Mouse (Mus musculus) limb, embryonic 12.5 days (tissue): Measurements from ENCODE around the gene Ogfod2. TPM values are rescaled to one million over a fixed set of nuclear protein-coding genes. Genes with fewer than 3 reads are reported as not detected.
A peak's percentile ranks its signal among the peaks of the same experiment; 100 is the strongest.

Experiments used
- ATAC-seq: fragments of 200-750 bp; cut with Nextera tagmentation; 2 replicates; pipeline ENCODE4 v1.8.0; 2017; ENCODE audit warnings: low read depth, moderate TSS enrichment; ENCODE audit not compliant: insufficient number of reproducible peaks, insufficient read depth, low FRiP score, low TSS enrichment
- H3K27ac ChIP-seq: fragments of 300-500 bp; sonication (generic); 2 replicates; pipeline ENCODE4 v1.5.1; 2016; ENCODE audit warnings: mild to moderate bottlenecking, moderate library complexity
- H3K27me3 ChIP-seq: fragments of 300-500 bp; sonication (generic); 2 replicates; pipeline ENCODE4 v1.6.1; 2016; ENCODE audit warnings: mild to moderate bottlenecking, moderate library complexity
- H3K36me3 ChIP-seq: fragments of 300-500 bp; sonication (generic); 2 replicates; pipeline ENCODE4 v1.6.1; 2016; ENCODE audit warnings: mild to moderate bottlenecking, moderate library complexity
- H3K4me1 ChIP-seq: fragments of 300-500 bp; sonication (generic); replicated peaks from 2 replicates; pipeline ENCODE4 v1.6.1; 2016
- H3K4me2 ChIP-seq: fragments of 300-500 bp; sonication (generic); 2 replicates; pipeline ENCODE4 v1.6.1; 2016; ENCODE audit warnings: mild to moderate bottlenecking, moderate library complexity
- H3K4me3 ChIP-seq: fragments of 300-500 bp; sonication (generic); replicated peaks from 2 replicates; pipeline ENCODE4 v1.5.1; 2016; ENCODE audit warnings: mild to moderate bottlenecking
- H3K9ac ChIP-seq: fragments of 300-500 bp; sonication (generic); replicated peaks from 2 replicates; pipeline ENCODE4 v1.6.1; 2016; ENCODE audit warnings: mild to moderate bottlenecking, moderate library complexity
- H3K9me3 ChIP-seq: fragments of 300-500 bp; sonication (generic); 2 replicates; pipeline ENCODE4 v1.6.1; 2016; ENCODE audit warnings: mild to moderate bottlenecking, moderate library complexity
- WGBS: fragments of 180-500 bp; shearing (Covaris S2); methylation state at CpG from one replicate; pipeline ENCODE4 v1.1.7; 2016; 5-methylcytosine and 5-hydroxymethylcytosine counted together
- polyA plus RNA-seq: library from polyadenylated mRNA; unstranded; fragments of >200 nt; fragmentation: Nextera tagmentation; extraction: Ambion mirVana; gene quantifications from 2 replicates; pipeline ENCODE4 v1.2.1, GENCODE M21; 2016

The Ogfod2 gene
- polyA plus RNA-seq, 1 experiment from 2014 or later, result 13.9 TPM

DNA sequence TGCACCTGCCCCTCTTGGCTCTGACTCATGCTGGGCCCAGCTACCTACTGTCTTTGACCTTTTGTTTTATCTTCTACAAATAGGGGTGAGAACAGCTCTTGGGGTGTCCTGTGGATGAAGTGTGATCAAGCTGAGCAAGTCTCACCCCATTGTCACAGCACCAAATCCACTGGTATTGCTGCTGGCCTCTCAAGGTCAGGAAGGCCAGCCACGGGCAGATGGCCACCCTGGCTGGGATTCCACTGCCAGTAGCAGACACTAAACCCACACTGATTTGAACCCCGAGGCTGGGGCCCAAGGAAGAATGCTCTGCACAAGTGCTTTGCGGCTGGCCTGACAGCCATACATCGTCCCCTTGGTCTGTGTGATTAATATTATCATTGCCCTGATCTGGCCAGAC, 46.2 kb downstream of the Ogfod2 start:
- Histone ChIP-seq H3K9me3 (no peaks in the 10 kb centered on the region), H3K27me3 (no peaks in the 10 kb centered on the region), H3K4me3 (no peak overlapping the region), H3K4me2 (no peak overlapping the region), H3K27ac (no peak overlapping the region), H3K36me3 (no peaks in the 10 kb centered on the region), H3K9ac (no peak overlapping the region), H3K4me1 (peaks cover 16% of the 10 kb centered on the region)
- ATAC-seq, result no peak
- 48% methylated on average over 4 of the region's 4 CpGs for WGBS

DNA sequence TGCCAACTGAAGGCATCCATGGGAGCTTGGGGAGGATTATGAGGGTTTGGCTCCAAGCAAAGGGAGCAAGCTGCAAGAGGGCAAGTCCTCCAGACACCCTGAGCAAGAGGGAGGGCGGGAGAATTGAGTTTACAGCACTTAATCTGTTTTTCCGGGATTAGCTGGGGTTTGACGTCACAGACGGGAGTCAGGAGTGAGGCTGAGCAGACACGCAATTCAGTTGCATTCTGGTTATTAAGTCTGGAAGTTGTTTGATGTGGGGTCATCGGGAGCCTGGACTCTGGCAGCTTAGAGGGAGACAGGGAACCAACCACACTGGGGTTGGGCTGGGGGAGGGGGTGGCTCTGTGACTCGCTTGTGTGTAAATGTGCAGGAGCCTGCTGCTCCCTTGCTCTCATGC, 47.4 kb downstream of the Ogfod2 start:
- H3K9ac ChIP-seq, result 0 out of 2 replicates have a peak overlapping the region, but pooled peaks have one; percentile 31
- no peaks in the 10 kb centered on the region for H3K36me3 ChIP-seq
- no peak overlapping the region for H3K4me2 ChIP-seq
- H3K27me3 ChIP-seq, result no peaks in the 10 kb centered on the region
- peaks cover 27% of the 10 kb centered on the region for H3K4me1 ChIP-seq
- ATAC-seq, result no peak
- H3K9me3 ChIP-seq, result no peaks in the 10 kb centered on the region
- H3K4me3 ChIP-seq, result no peak overlapping the region
- peak overlapping the region; percentile 37; the same call in 1 of the 2 replicates for H3K27ac ChIP-seq
- WGBS, result 8% methylated on average over 7 of the region's 7 CpGs

DNA sequence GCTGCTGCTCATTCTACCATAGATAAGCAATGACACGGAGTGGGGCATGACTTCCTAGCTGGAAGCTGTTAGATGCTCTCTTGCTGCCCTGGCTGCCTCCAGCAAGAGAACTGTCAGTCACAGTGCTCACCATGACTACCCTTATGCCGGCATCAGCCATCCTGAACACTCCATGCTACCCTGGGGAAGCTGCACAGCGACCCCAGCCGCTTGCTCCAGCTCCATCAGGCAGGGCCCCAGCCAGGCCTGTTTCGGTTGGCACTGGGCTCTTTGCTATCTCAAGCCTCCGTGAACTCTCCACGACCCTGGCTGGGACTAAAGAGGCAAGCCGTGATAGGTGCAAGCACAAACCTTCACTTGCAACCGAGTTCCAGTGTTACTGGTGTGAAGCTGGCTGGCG, 49.7 kb downstream of the Ogfod2 start:
- Histone ChIP-seq H3K9ac (no peak overlapping the region), H3K27me3 (no peaks in the 10 kb centered on the region), H3K9me3 (no peaks in the 10 kb centered on the region), H3K4me3 (no peak overlapping the region), H3K4me1 (peaks cover 51% of the 10 kb centered on the region), H3K27ac (no peak overlapping the region), H3K36me3 (no peaks in the 10 kb centered on the region), H3K4me2 (no peak overlapping the region)
- ATAC-seq, result no peak
- WGBS, result 50% methylated on average over 10 of the region's 10 CpGs

DNA sequence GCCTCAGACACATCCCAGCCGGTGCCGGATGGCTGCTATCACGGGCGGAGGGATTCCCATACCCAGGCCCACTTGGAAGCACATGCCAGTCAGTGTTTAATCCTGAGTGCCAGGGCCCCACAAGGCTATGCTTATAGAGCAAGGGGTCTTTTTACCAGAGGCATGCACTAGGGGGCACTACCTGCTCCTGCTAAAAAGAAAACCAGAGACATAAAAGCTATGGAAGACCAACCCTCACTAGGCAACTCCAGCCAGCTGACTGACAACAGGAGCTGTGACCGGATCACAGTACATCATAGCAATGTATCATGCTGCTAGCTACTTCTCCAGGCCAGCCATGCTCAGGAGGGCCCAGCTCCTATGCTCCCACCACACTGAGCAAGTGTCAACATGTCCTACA, 50.5 kb downstream of the Ogfod2 start:
- no peak overlapping the region for H3K4me2 ChIP-seq
- H3K4me3 ChIP-seq, result no peak overlapping the region
- 52% methylated on average over 5 of the region's 5 CpGs for WGBS
- no peaks in the 10 kb centered on the region for H3K27me3 ChIP-seq
- peaks cover 58% of the 10 kb centered on the region for H3K4me1 ChIP-seq
- no peaks in the 10 kb centered on the region for H3K9me3 ChIP-seq
- H3K36me3 ChIP-seq, result no peaks in the 10 kb centered on the region
- ATAC-seq, result no peak
- H3K27ac ChIP-seq, result no peak overlapping the region
- H3K9ac ChIP-seq, result no peak overlapping the region

DNA sequence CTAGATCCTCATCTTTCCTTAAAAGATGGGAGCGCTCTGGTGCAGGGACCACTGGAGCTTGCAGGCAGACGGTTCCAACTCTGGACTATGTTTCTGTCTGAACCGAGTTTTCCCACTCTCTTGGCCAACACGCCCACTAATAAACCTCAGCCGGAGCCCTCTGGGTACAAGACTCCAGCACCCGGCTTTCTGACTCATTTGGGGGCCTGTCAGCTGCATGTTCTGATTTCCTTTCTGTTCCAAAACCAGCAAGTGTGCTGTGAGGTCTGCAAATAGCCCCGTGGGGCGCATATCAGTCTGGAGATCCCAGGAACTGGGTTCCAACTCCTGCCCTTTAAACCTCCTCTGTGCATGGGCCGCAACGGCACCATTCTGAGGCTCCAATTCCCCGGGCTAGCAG, 51.3 kb downstream of the Ogfod2 start:
- H3K27ac ChIP-seq, result no peak overlapping the region; the same call in 1 of the 2 replicates
- no peak overlapping the region for H3K4me3 ChIP-seq

More for the DNA sequence above, 51.3 kb downstream of the Ogfod2 start:
- Histone ChIP-seq H3K4me1 (peaks cover 63% of the 10 kb centered on the region), H3K9ac (no peak overlapping the region), H3K4me2 (no peak overlapping the region), H3K9me3 (no peaks in the 10 kb centered on the region), H3K36me3 (no peaks in the 10 kb centered on the region), H3K27me3 (no peaks in the 10 kb centered on the region)
- no peak for ATAC-seq
- WGBS, result 63% methylated on average over 11 of the region's 11 CpGs

Other genes starting within 250 kb of the Ogfod2 start
- gene Hcar2, start 246.8 kb upstream of the Ogfod2 start, polyA plus RNA-seq, result 0.10 and 0.18 TPM in 2 replicates
- 0.22 TPM in 1 of 2 replicates, not detected in the other for gene Hcar1, start 232.3 kb upstream of the Ogfod2 start, polyA plus RNA-seq
- 162 and 184 TPM in 2 replicates for gene Denr, start 205.1 kb upstream of the Ogfod2 start, polyA plus RNA-seq
- gene Gm43518, start 184.9 kb upstream of the Ogfod2 start, polyA plus RNA-seq, result 1.8 and 2.1 TPM in 2 replicates
- gene Ccdc62, start 181.6 kb upstream of the Ogfod2 start, polyA plus RNA-seq, result 5.9 and 7.5 TPM in 2 replicates
- 7.9 and 9.9 TPM in 2 replicates for gene Hip1r, start 138.7 kb upstream of the Ogfod2 start, polyA plus RNA-seq
- 40.7 and 41.6 TPM in 2 replicates for gene Vps37b, start 80.0 kb upstream of the Ogfod2 start, polyA plus RNA-seq
- gene Abcb9, start 16.5 kb upstream of the Ogfod2 start, polyA plus RNA-seq, result 0.66 and 1.5 TPM in 2 replicates
- gene Arl6ip4, start 3.8 kb downstream of the Ogfod2 start, polyA plus RNA-seq, result 117 and 127 TPM in 2 replicates
- gene Pitpnm2, start 137.5 kb downstream of the Ogfod2 start, polyA plus RNA-seq, result 3.1 and 3.6 TPM in 2 replicates
- 18.8 and 19.7 TPM in 2 replicates for gene Mphosph9, start 215.7 kb downstream of the Ogfod2 start, polyA plus RNA-seq
- 15.8 and 17.2 TPM in 2 replicates for gene 2810006K23Rik, start 215.8 kb downstream of the Ogfod2 start, polyA plus RNA-seq